Mouse (Mus musculus): ENCODE data around the gene Ulk4. TPM values are rescaled to one million over a fixed set of nuclear protein-coding genes. Genes with fewer than 3 reads are reported as not detected.
"Not testable (repeated sequence)": the region's sequence is repeated elsewhere in the genome, so short reads cannot be mapped to it uniquely, and the experiment has no call there.

Ulk4 gene
- total RNA-seq, 1 experiment from 2014 or later, result 4.0 TPM

GRCm38 (mm10) chr9:121271149-121271548, 5.8 kb downstream of the Ulk4 start:
- ATAC-seq (ENCODE audit: extremely low read depth, insufficient number of reproducible peaks, low FRiP score, poor library complexity, severe bottlenecking), result no peak

- ATAC-seq (ENCODE audit: extremely low read depth, insufficient number of reproducible peaks, low FRiP score, poor library complexity, severe bottlenecking), result no peak
Measured at GRCm38 (mm10) chr9:121265307-121265706, 11.7 kb downstream of the Ulk4 start.

DNA sequence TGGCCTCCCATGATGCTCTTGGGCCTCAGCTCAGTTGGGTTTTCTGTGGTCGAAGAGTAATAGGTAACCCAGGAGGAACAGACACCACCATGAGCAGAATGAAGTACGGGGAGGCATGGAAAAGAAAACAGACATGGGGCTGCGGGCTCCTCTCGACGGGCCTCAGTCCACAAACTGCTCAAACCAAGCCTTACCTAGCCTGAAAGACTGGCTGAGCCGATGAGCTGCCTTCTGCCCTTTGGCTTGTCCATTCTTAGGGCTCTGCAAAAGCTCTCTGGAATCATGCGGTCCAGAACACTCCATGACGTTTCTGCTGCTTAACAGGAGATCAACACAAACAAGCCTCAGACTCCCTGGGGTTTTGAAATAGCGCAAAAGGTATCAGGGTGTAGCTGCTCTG, 19.9 kb downstream of the Ulk4 start:
- ATAC-seq (ENCODE audit: extremely low read depth, insufficient number of reproducible peaks, low FRiP score, poor library complexity, severe bottlenecking), result no peak

GRCm38 (mm10) chr9:121254761-121255160, 22.2 kb downstream of the Ulk4 start:
- no peak for ATAC-seq (ENCODE audit: extremely low read depth, insufficient number of reproducible peaks, low FRiP score, poor library complexity, severe bottlenecking)

- ATAC-seq (ENCODE audit: extremely low read depth, insufficient number of reproducible peaks, low FRiP score, poor library complexity, severe bottlenecking), result no peak
Measured at GRCm38 (mm10) chr9:121253983-121254382, 23.0 kb downstream of the Ulk4 start.

- ATAC-seq (ENCODE audit: extremely low read depth, insufficient number of reproducible peaks, low FRiP score, poor library complexity, severe bottlenecking), result no peak
Measured at GRCm38 (mm10) chr9:121250854-121251253, 26.1 kb downstream of the Ulk4 start.

DNA sequence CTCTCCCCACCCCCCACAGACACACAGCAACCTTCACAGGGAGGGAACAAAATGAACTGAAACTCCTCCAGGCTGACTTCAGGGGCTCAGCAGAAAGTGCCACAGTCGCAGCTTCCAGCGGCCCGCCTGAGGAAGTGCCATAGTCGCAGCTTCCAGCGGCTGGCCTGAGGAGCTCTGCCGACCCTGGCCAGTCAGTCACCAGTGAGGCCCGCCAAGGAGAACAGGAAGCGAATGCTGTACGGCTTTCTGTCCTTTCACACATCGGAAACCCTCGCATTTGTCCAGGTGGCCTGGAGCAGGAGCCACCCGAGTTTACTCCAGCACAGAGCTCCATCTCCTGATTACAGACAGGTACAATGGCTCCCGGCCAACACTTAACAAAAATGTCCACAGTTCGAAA, 27.2 kb downstream of the Ulk4 start:
- no peak for ATAC-seq (ENCODE audit: extremely low read depth, insufficient number of reproducible peaks, low FRiP score, poor library complexity, severe bottlenecking)

DNA sequence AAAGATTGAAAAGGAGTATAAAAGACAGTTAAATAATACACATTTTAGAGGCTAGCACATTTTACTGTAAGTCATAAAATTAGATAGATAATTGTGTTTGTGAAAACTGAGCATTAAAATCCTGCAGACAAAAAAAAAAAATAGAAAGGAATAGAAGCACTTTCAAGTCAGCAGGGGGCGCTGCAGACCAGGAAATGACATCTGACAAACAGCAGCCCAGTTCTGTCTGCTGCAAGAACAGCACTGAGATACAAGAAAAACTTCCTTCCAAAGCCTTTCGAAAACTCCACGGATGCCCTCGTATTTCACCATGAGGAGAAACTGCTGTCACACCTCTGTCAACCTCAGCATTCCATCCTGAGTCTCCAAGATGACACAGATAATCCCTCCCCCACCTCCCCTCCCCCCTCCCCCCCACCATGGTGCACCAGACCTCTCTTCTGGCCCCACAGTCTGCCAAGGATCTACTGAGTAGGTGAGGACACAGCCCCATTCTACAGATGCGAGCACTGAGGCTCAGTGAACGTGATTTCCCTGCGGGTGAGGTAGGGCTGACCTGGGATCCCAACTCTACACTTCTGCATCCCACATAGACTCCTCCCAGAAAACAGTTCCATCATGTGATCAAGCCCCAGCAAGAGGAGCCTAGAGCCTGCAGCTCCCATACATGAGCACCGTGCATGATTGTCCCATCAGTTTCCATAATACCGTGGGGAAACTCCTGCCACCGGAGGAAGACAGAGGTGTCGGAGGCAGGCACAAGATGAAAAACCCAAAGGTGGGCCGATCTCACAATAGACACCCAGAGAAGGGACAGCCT, 28.8 kb downstream of the Ulk4 start:
- peak; percentile 58; the same call in 1 of the 2 replicates for ATAC-seq (ENCODE audit: extremely low read depth, insufficient number of reproducible peaks, low FRiP score, poor library complexity, severe bottlenecking)

GRCm38 (mm10) chr9:121247047-121247446, 29.9 kb downstream of the Ulk4 start:
- ATAC-seq (ENCODE audit: extremely low read depth, insufficient number of reproducible peaks, low FRiP score, poor library complexity, severe bottlenecking), result no peak

GRCm38 (mm10) chr9:121242331-121242730, 34.7 kb downstream of the Ulk4 start:
- ATAC-seq (ENCODE audit: extremely low read depth, insufficient number of reproducible peaks, low FRiP score, poor library complexity, severe bottlenecking), result no peak

DNA sequence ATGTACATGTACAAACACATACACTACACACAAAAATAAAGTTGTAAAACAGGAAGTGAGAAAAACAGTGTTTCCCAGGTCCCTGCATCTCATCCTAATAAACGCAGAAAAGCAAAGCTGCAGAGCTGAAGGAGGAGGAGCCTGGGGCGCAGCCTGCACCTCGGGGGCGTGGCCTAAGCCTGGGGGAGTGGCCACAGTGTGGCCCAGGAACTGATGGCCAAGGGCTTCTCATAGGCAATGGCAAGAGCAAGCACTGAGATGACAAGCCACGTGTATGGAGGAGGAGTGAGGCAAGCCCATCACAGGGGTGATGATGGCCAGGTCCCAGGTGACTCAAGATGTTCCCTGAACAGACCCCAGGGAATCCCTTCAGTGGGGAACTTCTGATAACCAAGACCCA, 35.2 kb downstream of the Ulk4 start:
- no peak for ATAC-seq (ENCODE audit: extremely low read depth, insufficient number of reproducible peaks, low FRiP score, poor library complexity, severe bottlenecking)

GRCm38 (mm10) chr9:121241366-121241765, 35.6 kb downstream of the Ulk4 start:
- ATAC-seq (ENCODE audit: extremely low read depth, insufficient number of reproducible peaks, low FRiP score, poor library complexity, severe bottlenecking), result no peak

DNA sequence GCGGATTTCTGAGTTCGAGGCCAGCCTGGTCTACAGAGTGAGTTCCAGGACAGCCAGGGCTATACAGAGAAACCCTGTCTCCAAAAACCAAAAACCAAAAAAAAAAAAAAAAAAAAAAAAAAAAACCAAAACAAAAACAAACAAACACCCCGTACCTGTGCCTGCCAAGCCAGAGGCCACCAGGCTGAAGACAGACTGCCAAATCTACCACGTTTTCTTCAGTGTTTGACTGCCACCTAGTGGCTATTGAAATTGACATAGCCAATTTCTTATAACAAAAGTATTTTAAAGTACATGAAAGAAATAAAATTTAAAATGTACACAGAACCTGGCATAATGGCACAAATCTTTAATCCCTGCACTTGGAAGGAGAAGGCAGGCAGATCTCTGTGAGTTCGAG, 36.8 kb downstream of the Ulk4 start:
- ATAC-seq (ENCODE audit: extremely low read depth, insufficient number of reproducible peaks, low FRiP score, poor library complexity, severe bottlenecking), result not testable (repeated sequence)

DNA sequence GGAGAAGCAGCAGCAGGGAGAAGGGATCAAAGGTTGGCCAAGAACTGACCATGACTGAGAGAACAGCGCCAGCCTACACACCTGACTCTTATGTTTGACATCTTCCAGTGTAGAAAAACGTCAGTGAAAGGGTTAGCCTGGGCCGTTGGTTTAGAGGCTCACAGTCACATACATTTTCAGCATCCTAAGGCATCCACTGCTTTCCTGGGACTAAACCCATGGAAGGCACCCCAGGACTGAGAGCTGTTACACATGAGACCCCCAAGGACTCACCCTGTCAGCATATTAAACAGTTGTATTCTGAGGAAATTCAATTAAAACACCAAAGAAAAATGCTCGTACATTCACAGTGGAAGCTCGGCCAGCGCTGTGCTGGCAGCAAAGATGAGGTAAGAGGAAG, 37.4 kb downstream of the Ulk4 start:
- no peak for ATAC-seq (ENCODE audit: extremely low read depth, insufficient number of reproducible peaks, low FRiP score, poor library complexity, severe bottlenecking)

- ATAC-seq (ENCODE audit: extremely low read depth, insufficient number of reproducible peaks, low FRiP score, poor library complexity, severe bottlenecking), result no peak
Measured at GRCm38 (mm10) chr9:121218636-121219035, 58.4 kb downstream of the Ulk4 start.

DNA sequence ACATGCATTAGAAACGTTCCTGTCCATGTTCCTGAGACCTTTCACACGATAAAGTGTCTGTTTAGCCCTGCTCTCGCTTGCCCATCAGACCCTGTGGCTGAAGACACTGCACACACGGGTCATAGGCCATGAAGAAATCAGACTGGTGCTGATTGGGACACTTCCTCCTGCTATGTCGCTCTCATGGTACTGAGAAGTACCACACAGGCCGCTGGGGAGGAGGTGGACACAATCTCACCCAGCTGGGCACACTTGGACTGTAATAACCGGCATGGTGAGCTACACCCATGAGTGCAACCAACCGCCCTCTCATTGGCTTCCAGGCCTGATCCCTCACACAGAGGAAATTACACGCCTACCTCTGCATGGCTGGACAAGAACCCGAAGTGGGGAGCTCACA, 58.8 kb downstream of the Ulk4 start:
- ATAC-seq (ENCODE audit: extremely low read depth, insufficient number of reproducible peaks, low FRiP score, poor library complexity, severe bottlenecking), result no peak

GRCm38 (mm10) chr9:121217742-121218141, 59.3 kb downstream of the Ulk4 start:
- no peak for ATAC-seq (ENCODE audit: extremely low read depth, insufficient number of reproducible peaks, low FRiP score, poor library complexity, severe bottlenecking)

- no peak for ATAC-seq (ENCODE audit: extremely low read depth, insufficient number of reproducible peaks, low FRiP score, poor library complexity, severe bottlenecking)
Measured at GRCm38 (mm10) chr9:121216536-121217320, 60.3 kb downstream of the Ulk4 start.

DNA sequence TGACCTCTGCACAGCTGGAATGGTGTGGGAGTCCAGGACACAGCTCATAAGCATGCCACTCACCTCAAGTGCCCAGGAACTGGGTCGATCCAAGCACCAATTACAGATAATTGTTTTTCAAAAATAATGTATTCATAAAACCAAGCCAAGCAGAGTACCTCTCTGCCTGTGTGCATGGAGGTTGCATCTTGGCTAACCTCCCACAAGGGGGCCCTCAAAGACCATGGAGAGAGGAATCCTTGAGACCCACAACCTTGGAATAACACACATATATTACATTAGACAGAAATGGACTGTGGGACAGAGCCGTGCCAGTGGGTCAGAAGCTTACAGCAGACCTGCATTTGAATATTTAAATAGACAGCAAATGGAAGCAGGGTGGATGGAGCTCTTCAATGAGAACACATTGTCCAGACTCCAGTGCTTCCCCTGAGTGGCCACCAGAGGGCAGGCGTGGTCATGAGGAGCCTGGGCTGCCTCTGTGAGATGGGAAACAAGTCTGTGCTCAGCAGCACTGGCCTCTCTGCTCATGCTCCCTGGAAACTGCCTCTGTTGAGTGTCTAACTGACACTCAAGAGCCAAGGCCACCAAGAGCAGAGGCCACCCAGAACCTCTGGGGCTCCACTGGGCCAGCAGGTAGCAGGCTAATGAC, 61.5 kb downstream of the Ulk4 start:
- peak; percentile 53 for ATAC-seq (ENCODE audit: extremely low read depth, insufficient number of reproducible peaks, low FRiP score, poor library complexity, severe bottlenecking)

- ATAC-seq (ENCODE audit: extremely low read depth, insufficient number of reproducible peaks, low FRiP score, poor library complexity, severe bottlenecking), result no peak
Measured at GRCm38 (mm10) chr9:121212322-121212721, 64.7 kb downstream of the Ulk4 start.
